Mouse (Mus musculus): ENCODE data around the gene Asxl1.
A peak's percentile ranks its signal among the peaks of the same experiment; 100 is the strongest.

The Asxl1 gene

DNA sequence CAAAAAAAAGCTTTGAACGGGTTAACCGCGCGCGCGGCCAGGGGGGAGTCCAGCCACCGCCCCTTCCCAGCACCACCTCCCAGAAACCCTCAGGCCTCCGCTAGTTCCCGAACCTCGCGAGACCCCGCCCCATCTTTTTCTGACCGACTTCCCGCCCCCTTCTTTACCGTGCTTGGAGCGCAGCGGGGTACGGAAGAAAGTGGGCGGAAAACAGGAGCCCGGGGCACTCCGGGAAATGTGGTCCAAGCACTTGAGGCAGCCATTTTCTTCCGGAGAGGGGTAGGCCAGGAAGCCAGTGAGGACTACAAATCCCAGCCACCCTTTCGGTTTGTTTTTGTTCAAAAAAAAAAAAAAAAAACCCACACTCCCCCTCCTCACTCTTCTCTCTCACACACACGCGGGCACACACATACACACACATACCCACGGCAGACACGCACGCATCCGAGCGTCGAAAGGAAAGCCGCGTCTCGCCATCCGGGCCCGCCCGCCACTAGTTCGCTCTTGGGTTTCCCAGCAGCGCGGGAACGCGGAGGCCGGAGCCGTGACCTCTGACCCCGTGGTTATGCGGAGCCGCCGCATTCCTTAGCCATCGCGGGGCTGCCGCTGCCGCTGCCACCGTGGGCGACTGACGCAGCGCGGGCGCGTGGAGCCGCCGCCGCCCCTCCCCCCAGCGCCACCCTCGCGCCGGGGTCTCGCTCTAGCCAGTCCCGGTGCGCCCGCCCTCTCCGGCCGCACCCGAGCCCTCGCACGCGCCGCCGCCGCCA, at the start of gene Asxl1:
Gene Asxl1 (plus strand): TSS at position 376 of the 767 bp plus-strand sequence.
- peak; percentile 96 for DNase-seq (ENCODE audit: extremely low read depth, low read depth)

DNA sequence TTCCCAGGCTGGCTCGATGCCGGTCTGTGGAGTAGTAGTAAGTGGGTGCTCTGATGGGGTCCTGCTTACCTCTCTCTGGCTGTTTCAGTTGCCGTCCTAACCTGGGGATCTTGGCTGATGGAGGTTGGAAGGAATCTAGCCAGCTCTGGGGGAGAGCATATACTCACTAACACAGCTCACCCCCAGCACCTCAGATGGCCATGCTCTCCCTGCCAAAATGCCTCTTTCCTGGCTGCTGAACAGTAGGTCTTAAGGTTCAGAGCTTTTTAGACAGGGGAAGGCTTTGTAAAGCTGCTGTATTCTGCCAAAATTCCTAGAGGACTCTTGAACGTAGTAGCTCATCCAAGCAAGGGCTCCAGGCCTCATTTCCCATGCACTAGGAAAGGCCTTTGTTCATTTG, 47.9 kb upstream of the Asxl1 start:
- DNase-seq (ENCODE audit: extremely low read depth, low read depth): no peak

DNA sequence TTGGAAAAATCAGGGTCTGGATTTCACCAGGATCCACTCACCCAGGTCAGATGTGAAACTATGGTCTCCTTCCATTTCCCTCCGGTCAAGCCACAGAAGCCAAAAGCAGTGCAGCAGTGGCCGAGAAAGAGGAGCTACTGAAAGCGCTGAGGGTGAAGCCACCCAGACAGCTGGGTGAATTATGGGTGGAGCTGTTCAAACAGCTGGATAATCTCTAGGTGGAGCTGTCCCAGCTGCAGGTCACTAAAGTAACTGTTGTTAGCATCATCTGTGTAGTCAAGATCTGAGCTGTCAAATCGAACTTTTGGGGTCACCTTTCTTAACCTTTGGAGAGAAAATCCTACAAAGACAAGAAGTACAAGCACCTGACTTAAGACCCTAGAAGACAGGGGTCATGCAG, 47.2 kb upstream of the Asxl1 start:
- peak; percentile 50 for DNase-seq (ENCODE audit: extremely low read depth, low read depth)

DNA sequence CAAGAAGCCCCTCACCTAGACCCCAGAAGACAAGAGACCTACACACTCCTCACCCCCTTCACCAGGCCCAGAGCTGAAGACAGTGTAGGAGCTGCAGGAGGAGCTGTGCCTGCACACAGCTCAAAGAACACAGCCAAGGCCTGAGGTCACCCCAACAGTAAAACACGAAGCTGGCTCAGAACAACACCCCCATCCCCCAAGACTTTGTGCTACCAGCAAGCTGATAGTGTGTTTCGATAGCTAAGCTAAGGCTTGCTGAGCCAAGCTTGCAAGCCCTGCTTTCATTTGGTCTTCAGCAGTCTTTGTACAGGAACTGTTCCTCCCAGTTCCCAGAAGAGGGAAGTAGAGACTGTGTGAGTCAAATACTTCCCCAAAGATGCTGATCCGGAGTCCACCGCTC, 46.8 kb upstream of the Asxl1 start:
- DNase-seq (ENCODE audit: extremely low read depth, low read depth): peak; percentile 97

DNA sequence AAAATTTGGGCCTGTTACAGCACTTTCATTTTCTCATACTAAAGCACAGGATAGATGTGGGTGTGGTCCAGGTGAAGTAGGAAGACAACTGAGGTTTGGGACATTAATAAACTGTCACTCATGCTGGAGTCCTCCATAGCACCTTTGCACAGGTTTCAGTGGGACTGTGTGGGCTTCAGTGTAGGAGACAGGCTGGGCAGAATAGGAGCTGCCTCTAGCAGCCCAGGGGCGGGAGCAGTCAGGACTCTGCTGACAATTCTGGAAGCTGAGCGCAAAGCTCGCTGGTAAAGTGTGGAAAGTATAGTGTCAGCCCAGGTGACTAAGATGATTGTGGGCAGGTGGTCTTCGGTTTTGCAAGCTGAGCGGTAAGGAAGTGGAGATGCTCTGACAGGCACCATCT, 44.5 kb upstream of the Asxl1 start:
- DNase-seq (ENCODE audit: extremely low read depth, low read depth): no peak

DNA sequence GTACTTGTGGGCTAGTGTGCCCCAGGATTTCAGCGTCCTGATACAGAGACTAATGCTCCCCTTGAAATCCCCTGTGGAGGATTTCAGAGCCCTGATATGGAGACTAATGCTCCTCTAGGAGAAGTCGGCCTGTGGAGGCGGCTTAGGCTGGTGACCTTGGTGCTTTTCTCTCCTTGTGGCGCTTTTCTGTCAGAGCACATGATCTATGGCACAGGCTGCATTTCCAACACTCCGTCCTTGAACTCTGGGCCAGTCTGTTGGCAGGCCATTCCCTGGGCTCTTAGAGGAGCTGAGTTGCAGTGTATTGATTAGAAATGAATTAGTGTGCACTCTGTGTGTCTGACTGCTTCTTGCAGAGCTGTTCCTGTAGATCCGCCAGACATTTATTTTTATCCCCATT, 40.4 kb upstream of the Asxl1 start:
- no peak for DNase-seq (ENCODE audit: extremely low read depth, low read depth)

- DNase-seq (ENCODE audit: extremely low read depth, low read depth): no peak
Measured at GRCm38 (mm10) chr2:153308586-153308985, 37.0 kb upstream of the Asxl1 start.

DNA sequence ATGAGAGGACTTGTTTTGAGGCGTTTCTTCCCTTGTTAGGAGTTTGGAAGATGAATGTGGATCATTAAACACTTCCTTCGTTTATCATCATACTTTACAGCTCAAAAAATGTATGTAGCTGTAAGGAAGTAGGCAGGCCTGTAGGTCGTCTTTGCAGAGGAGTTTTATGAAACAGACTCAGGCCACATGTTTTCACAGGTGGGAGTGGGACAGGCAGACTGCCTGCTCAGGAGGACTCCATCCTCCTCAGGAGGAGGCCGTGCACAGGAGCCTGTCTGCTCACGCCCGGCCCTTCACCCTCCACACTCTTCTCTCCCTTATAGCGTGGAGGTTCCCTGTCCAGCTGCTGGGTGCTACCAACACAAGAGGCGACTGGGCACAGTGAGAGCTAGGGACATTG, 36.5 kb upstream of the Asxl1 start:
- no peak for DNase-seq (ENCODE audit: extremely low read depth, low read depth)

DNA sequence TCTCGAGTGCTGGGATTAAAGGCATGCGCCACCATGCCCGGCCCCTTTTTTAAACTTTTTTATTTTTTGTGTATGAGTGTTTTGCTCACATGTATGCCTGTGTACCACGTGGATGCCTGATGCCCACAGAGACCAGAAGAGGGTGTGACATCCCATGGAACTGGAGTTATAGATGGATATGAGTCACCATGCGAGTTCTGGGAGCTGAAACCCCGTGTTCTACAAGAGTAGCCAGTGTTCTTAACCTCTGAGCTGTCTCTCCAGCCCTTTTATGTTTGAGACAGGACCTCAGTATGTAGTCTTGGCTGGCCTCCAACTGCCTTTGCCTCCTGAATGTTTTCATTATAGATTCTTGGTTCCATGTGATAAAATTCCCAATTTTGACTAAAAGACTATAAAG, 35.4 kb upstream of the Asxl1 start:
- no peak for DNase-seq (ENCODE audit: extremely low read depth, low read depth)

- DNase-seq (ENCODE audit: extremely low read depth, low read depth): no peak
Measured at GRCm38 (mm10) chr2:153312884-153313283, 32.7 kb upstream of the Asxl1 start.

DNA sequence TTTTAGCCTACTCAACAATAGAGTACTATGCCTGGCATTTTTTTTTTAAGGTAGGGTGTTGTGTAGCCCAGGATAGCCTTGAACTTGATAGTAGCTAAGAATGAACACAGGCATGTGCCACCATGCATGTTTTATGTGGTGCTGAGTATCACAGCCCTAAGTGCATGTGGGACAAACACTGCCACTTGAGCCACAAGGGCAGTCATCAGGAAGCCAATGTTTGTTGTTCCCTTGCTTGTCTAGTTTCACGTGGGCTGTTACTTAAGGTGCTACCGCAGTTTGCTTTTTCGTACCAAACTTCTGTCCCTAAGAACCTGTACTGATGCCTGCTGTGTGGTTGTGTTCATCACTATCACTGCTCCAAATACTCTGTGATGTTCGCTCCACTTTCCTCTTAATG, 27.2 kb upstream of the Asxl1 start:
- DNase-seq (ENCODE audit: extremely low read depth, low read depth): no peak

DNA sequence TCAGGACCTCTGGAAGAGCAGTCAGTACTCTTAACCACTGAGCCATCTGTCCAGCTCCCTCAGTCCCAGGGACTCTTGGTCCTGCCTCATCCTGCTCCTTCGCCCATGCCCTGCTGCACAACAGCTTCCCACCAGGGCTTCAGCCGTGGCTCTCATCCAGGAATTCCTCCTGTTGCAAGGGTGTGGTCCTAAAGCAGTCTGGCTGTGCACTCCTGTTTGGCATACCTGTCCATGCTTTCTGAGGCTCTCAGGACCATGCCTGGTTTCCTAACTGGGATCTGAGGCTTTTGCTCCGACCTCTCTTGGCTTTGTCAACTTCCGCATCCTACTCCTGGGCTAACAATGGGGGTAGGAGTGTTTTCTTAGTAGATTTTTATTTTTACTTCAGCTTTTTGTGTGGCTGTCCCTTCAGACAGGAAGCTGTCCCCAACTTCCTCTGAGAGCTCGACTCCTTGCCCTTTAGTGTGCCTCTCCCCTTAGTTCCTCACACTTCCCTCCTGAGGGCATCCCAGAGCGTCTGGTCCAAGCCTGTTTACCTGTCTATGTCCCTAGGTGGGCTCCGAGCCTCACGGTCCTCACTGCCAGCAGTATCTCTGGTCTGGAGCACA, 26.5 kb upstream of the Asxl1 start:
- DNase-seq (ENCODE audit: extremely low read depth, low read depth): no peak

- DNase-seq (ENCODE audit: extremely low read depth, low read depth): no peak
Measured at GRCm38 (mm10) chr2:153325706-153326376, 19.8 kb upstream of the Asxl1 start.

GRCm38 (mm10) chr2:153332271-153332670, 13.4 kb upstream of the Asxl1 start:
- DNase-seq (ENCODE audit: extremely low read depth, low read depth): no peak

- DNase-seq (ENCODE audit: extremely low read depth, low read depth): no peak
Measured at GRCm38 (mm10) chr2:153332981-153333380, 12.6 kb upstream of the Asxl1 start.

- no peak for DNase-seq (ENCODE audit: extremely low read depth, low read depth)
Measured at GRCm38 (mm10) chr2:153333822-153334232, 11.8 kb upstream of the Asxl1 start.

GRCm38 (mm10) chr2:153334281-153334680, 11.3 kb upstream of the Asxl1 start:
- DNase-seq (ENCODE audit: extremely low read depth, low read depth): no peak

DNA sequence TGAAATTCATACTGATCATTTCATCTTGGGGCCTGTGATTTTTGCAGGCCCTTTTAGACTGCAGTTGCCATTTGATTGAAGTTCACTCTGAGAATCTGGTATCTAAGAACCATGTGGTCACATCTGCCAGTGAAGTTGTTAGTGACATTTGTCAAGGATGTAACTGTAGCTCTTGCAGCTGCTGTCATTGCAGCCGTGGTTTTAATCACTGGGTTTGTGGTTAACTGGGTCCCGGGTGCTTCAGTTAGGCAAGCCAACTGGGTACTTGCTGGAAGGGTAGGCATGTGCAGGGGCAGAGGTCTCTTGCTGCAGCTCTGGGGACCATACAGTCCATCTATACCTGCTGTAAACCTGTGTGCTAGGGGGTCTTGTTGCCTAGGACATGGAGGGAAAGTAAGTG, 9.5 kb upstream of the Asxl1 start:
- DNase-seq (ENCODE audit: extremely low read depth, low read depth): no peak

DNA sequence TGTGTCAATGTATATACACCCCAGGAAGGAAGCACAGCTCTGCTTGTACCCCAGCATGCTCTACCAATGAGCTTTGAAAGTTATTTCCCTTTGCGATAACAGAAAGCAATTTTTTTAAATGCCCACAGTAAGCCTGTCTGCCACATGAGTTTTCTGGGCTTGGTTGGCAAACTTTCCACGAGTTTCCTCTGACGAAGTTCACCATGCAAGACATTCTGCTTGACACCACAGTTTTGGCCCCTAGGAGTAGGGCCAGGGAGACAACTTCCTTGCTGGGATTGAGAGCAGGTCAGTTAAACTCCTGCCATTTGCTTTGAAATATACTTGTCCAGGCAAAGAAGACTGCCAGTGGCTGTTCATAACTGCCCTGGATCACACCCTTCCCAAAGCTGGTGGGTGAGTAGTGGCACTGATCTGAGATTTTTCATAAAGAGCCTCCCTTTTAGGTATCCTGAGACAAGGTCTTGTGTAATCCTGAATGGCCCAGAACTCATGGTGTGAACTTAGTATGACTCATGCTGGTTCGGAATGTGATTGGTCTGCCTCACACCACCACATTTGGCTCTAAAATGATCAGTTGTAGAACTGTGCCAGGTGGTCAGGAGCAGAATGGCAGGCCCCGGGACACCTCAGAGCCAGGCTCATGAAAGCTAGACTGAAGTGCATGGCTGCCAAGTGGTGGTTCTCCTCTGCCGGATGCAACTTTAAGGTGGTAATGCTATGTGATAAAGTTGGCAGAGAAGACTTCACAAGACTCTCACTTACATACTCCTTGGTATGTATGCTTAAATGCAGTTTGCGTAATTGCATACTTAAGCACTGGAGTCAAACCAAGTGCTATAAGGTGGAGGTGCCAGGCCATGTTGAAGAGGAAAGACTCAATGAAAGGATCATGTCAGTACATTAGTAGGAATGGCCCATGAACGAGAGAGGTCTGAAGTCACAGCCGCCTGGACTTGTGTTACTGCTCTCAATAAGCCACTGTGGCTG, 7.0 kb upstream of the Asxl1 start:
- no peak for DNase-seq (ENCODE audit: extremely low read depth, low read depth)

DNA sequence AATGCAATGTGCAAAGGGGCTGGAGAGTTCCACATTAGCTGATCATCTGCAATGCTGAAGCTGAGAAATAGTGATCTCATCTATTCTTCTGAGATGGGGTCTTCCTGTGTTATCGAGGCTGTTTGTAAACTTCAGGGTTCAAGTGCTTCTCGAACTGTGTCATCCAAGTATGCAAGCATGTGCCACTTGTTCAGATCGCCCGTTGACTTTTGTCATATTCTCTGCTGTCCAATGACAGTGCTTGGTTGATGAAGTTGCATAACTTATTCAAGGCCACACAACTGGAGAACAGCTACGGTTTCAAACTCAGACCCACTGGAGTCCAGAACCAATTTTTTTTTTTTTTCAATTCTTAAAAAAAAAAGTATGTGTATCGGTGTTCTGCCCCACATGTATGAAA, 3.5 kb upstream of the Asxl1 start:
- DNase-seq (ENCODE audit: extremely low read depth, low read depth): no peak

DNA sequence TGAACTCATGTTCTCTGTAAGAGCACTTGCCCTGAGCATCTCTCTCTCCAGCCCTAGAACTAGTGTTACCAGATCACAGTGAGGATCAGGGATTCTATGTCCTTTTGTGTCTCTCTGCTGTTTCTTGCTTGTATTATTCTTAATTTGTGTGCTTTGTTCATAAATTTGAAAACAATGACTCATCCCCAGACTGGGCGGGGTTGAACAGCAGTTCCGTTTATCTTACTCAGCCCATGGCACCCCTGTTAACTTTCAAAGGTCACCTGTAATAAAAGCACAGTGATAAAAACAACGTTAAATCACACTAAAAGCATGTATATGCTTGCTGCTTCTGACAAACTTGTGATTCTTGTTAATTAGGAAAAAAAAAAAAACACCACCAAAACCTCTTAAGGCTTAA, 3.0 kb upstream of the Asxl1 start:
- DNase-seq (ENCODE audit: extremely low read depth, low read depth): no peak

All from MEL-GATA-1-ER (cell line).